Mouse (Mus musculus) liver, embryonic 16.5 days (tissue): ENCODE measurements around the gene Myo16. TPM values are rescaled to one million over a fixed set of nuclear protein-coding genes. Genes with fewer than 3 reads are reported as not detected.

Source experiments
- ATAC-seq: fragments of 200-750 bp; cut with Nextera tagmentation; 2 replicates; pipeline ENCODE4 v1.8.0; 2017; ENCODE audit warnings: low read depth, mild to moderate bottlenecking, moderate number of reproducible peaks, moderate library complexity
- H3K27ac ChIP-seq: fragments of 300-500 bp; sonication (generic); 2 replicates; pipeline ENCODE4 v1.5.1; 2014; ENCODE audit warnings: mild to moderate bottlenecking, low read length
- H3K27me3 ChIP-seq: fragments of 300-500 bp; sonication (generic); 2 replicates; pipeline ENCODE4 v1.6.1; 2014; ENCODE audit warnings: low read depth, low read length, mixed read lengths; ENCODE audit not compliant: control insufficient read depth, insufficient read depth
- H3K36me3 ChIP-seq: fragments of 300-500 bp; sonication (generic); 2 replicates; pipeline ENCODE4 v1.6.1; 2014; ENCODE audit warnings: mild to moderate bottlenecking; ENCODE audit not compliant: control insufficient read depth, insufficient read depth
- H3K4me1 ChIP-seq: fragments of 300-500 bp; sonication (generic); 2 replicates; pipeline ENCODE4 v1.6.1; 2014; ENCODE audit warnings: low read depth, low read length, mixed read lengths; ENCODE audit not compliant: control insufficient read depth
- H3K4me2 ChIP-seq: fragments of 300-500 bp; sonication (generic); 2 replicates; pipeline ENCODE4 v1.6.1; 2014; ENCODE audit warnings: low read depth, low read length, mixed read lengths
- H3K4me3 ChIP-seq: fragments of 300-500 bp; sonication (generic); 2 replicates; pipeline ENCODE4 v1.5.1; 2014; ENCODE audit warnings: low read depth, mild to moderate bottlenecking, low read length
- H3K9ac ChIP-seq: fragments of 300-500 bp; sonication (generic); 2 replicates; pipeline ENCODE4 v1.6.1; 2014; ENCODE audit warnings: low read depth, low read length
- H3K9me3 ChIP-seq: fragments of 300-500 bp; sonication (generic); replicated peaks from 2 replicates; pipeline ENCODE4 v1.6.1; 2016; ENCODE audit warnings: low read length; ENCODE audit not compliant: control insufficient read depth
- WGBS: fragments of 180-500 bp; shearing (Covaris S2); extraction: QIAGEN DNeasy Blood & Tissue Kit; methylation state at CpG from one replicate; pipeline ENCODE4 v1.1.7; 2014; ENCODE audit not compliant: insufficient replicate concordance; 5-methylcytosine and 5-hydroxymethylcytosine counted together
- polyA plus RNA-seq: library from polyadenylated mRNA; unstranded; fragments of >200 nt; fragmentation: Nextera tagmentation; extraction: Ambion mirVana; gene quantifications from 2 replicates; pipeline ENCODE4 v1.2.1, GENCODE M21; 2015

The Myo16 gene
- polyA plus RNA-seq: 0.02 TPM in 1 of 2 replicates, not detected in the other

DNA sequence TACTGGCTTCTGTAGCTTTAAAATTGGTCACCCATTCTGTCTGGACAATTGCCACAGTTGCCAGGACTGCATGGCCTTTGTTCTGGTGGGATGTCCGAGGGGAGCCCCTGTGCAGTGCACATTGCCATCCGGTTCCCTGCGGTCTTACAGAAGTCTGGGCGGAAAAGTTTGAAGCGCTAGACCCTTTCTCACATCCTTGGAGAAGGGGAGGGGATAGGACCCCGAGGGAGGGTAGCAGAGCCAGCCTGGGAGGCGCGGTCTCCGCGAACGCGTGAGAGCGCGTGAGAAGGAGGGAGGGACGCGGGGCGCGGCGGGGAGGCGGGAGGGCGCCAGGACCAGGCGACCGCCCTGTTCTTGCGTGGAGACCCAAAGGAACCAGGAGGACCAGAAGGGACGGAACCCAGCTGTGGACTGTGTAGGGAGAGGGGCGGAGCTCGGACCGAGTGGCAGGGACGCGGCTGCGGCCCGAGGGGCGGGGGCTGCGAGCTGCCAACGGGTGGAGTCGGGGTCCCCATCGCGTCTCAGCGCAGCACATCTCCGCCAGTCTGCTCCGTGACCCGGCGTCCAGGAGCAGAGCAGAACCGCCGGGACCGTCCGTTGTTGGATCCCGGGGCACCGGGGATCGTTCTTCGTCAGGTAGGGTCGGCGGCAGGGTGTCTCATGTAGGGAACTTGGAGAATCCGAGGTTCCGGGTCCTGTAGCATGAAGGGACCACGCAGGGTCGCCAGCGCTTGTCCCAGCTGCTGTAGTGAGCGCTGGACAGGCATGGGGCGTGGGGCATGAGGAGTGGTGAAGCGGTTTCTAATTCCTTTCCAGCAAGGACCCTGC, at the start of gene Myo16:
Myo16 (plus strand) TSS at position 301 of the 828 bp plus-strand sequence.
- H3K36me3 ChIP-seq: no peaks in the 10 kb centered on the region
- H3K9ac ChIP-seq: no peak within 1 kb of the TSS
- H3K4me3 ChIP-seq: peak within 1 kb of the TSS; percentile 35
- H3K27me3 ChIP-seq: peaks cover 16% of the 10 kb centered on the region
- no peaks in the 10 kb centered on the region for H3K4me1 ChIP-seq
- H3K9me3 ChIP-seq: no peaks in the 10 kb centered on the region
- 3% methylated on average over 58 of the region's 61 CpGs for WGBS
- ATAC-seq: no peak
- no peak within 1 kb of the TSS for H3K27ac ChIP-seq
- peak within 1 kb of the TSS; percentile 44 for H3K4me2 ChIP-seq

DNA sequence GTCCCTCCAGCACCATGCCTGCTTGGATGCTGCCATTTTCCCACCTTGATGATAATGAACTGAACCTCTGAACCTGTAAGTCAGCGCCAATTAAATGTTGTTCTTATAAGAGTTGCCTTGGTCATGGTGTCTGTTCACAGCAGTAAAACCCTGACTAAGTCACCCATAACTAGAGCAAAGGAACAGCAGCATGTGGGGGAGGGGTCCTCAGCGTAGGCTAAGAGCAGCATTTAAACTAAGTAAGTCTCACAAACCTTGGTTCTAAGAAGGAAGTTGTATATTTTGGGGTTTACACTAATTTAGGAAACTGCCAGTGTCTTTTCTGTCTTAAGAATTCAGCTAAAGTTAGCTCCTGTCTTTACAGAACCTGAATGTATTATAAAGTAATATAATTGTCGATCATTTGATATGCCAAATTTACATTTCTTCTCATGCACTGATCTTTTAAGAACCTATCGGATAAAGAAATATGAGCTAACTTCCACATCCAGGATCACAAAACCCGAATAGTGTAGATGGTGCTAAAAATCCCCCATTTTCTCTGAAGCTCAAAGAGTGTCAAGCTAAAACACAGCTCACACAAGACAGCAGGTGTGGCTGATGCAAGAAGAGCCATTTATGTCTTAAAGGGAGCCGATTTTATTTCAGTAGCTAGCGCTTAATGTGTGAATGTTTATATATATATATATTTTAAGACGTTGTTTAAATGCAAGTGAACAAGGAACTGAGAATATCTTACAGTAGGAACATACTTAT, 45.0 kb upstream of the Myo16 start:
- H3K4me1 ChIP-seq: no peaks in the 10 kb centered on the region
- H3K27ac ChIP-seq: no peak overlapping the region
- ATAC-seq: no peak
- H3K4me2 ChIP-seq: no peak overlapping the region
- no peak overlapping the region for H3K9ac ChIP-seq
- H3K27me3 ChIP-seq: no peaks in the 10 kb centered on the region
- H3K36me3 ChIP-seq: no peaks in the 10 kb centered on the region
- H3K9me3 ChIP-seq: no peaks in the 10 kb centered on the region
- 64% methylated on average over 8 of the region's 8 CpGs for WGBS
- no peak overlapping the region for H3K4me3 ChIP-seq

DNA sequence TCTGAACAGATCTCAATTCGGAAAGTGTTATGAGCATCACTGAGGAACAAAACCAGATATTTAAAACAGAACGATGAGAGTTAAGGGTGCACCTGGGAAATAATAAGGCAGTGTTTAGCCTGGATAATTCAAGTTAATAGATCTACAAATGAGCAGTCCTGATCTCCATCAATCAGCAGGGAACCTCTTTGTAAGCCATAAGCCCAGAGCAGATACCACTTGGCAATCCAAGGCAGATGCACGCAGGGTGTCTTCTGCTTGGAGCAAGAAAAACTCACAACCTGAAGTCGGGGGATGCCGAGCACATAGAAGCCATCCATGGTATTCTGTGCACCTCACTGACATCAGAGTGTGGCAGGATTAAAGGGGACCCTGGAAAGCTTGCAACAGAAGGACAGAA, 31.0 kb upstream of the Myo16 start:
- H3K27ac ChIP-seq: no peak overlapping the region
- H3K9me3 ChIP-seq: no peaks in the 10 kb centered on the region
- 75% methylated on average over 5 of the region's 5 CpGs for WGBS
- no peak overlapping the region for H3K9ac ChIP-seq
- no peak overlapping the region for H3K4me3 ChIP-seq
- no peak for ATAC-seq
- no peak overlapping the region for H3K4me2 ChIP-seq
- no peaks in the 10 kb centered on the region for H3K27me3 ChIP-seq
- H3K4me1 ChIP-seq: no peaks in the 10 kb centered on the region
- H3K36me3 ChIP-seq: no peaks in the 10 kb centered on the region

- Histone ChIP-seq H3K9me3 (no peaks in the 10 kb centered on the region), H3K9ac (no peak overlapping the region), H3K4me3 (no peak overlapping the region), H3K27me3 (no peaks in the 10 kb centered on the region), H3K4me1 (no peaks in the 10 kb centered on the region), H3K4me2 (no peak overlapping the region), H3K27ac (no peak overlapping the region), H3K36me3 (no peaks in the 10 kb centered on the region)
- 65% methylated on average over 2 of the region's 2 CpGs for WGBS
- ATAC-seq: no peak
Observed at GRCm38 (mm10) chr8:10123412-10123811, 30.3 kb upstream of the Myo16 start.

DNA sequence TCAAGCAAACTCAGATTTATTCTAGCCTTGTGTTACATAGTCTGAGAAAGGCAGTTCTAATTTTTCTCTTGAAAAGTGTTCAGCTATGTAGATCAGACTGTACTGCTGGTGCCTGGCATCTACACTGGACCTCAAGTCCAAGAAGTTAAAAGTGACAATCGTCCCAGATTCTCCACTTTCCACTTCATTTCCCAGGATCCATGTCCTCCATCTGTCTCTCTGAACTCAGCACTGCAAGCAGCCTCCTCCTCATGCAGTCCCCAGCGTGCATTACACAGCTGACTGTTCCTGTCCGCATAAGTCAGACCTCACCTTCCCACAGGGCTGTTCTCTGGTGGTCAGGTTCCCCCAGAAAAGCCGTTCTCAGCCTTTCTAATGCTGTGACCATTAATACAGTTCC, 28.0 kb upstream of the Myo16 start:
- Histone ChIP-seq H3K36me3 (no peaks in the 10 kb centered on the region), H3K4me2 (no peak overlapping the region), H3K4me3 (no peak overlapping the region), H3K27me3 (no peaks in the 10 kb centered on the region), H3K27ac (no peak overlapping the region), H3K9ac (no peak overlapping the region), H3K9me3 (no peaks in the 10 kb centered on the region), H3K4me1 (no peaks in the 10 kb centered on the region)
- WGBS: 52% methylated on average over 4 of the region's 4 CpGs
- ATAC-seq: no peak

DNA sequence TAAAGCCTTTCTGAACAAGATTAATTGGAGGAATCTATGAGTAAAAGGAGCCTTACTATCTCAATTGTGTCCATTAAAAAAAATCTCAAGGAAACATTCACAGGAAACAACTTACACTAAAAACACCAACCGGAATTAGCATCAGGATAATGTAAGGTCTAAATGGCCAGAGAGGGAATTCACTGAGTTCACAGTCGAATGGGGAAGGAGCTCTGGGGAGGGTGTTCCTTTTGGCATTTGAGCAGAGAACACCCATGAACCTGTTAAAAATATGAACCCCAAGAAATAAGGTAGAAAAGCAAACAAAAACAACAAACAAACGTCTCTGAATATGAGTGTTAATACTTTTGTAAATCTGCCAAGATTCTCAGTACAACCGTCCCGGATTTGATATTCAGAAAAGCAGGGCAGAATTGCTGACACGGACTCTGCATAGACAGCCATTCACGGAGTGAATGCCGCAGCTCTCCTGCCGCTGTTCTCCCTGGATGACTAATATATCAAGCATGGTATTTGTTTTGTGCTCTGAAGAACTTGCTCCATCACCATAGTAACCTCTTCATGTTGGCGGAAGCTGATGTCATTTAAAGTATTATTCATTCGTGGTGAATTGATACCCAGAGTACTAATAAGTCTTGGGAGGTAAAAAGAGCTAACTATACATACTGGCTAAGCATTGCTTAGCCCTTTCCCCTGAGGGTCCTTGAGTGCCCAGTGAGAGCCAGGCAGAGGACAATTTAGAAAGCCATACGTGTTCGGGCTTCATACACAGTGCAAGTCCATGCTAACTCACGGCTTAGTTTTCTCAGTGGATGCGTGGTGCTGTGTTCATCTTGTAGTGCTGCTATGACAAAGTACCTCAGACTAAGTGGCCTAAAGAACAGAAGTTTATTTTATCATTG, 22.9 kb upstream of the Myo16 start:
- WGBS: 64% methylated on average over 15 of the region's 15 CpGs
- Histone ChIP-seq H3K4me1 (no peaks in the 10 kb centered on the region), H3K27me3 (no peaks in the 10 kb centered on the region), H3K4me2 (no peak overlapping the region), H3K9me3 (no peaks in the 10 kb centered on the region), H3K27ac (no peak overlapping the region), H3K4me3 (no peak overlapping the region), H3K36me3 (no peaks in the 10 kb centered on the region), H3K9ac (no peak overlapping the region)
- no peak for ATAC-seq

- Histone ChIP-seq H3K27ac (no peak overlapping the region), H3K9ac (no peak overlapping the region), H3K27me3 (no peaks in the 10 kb centered on the region), H3K4me3 (no peak overlapping the region), H3K4me1 (no peaks in the 10 kb centered on the region), H3K4me2 (no peak overlapping the region), H3K36me3 (no peaks in the 10 kb centered on the region), H3K9me3 (no peaks in the 10 kb centered on the region)
- 17% methylated on average over 8 of the region's 8 CpGs for WGBS
- no peak for ATAC-seq
Observed at GRCm38 (mm10) chr8:10139536-10139935, 14.2 kb upstream of the Myo16 start.

DNA sequence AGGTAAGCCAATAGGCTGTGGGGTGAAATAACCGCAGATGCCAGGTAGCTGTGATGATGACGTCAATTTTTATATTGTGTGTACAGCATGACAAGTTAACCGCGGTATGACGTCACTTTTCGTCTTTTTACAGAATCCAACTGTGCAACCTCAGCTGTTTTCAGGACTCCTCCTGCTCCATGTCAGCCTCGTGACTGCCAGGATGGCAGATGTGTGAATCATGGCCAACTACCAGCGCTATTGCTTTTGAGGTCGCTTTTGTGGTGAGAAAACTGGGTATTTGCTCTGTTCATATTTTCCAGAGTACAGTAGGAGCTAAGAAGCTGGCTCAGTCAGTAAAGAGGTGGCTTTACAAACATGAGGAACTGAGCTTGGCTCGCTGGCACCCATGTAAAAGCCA, 9.8 kb upstream of the Myo16 start:
- WGBS: 70% methylated on average over 10 of the region's 10 CpGs
- H3K4me2 ChIP-seq: no peak overlapping the region

More for the DNA sequence above, 9.8 kb upstream of the Myo16 start:
- no peak overlapping the region for H3K4me3 ChIP-seq
- no peaks in the 10 kb centered on the region for H3K9me3 ChIP-seq
- H3K4me1 ChIP-seq: no peaks in the 10 kb centered on the region
- no peak overlapping the region for H3K9ac ChIP-seq
- no peaks in the 10 kb centered on the region for H3K36me3 ChIP-seq
- H3K27me3 ChIP-seq: no peaks in the 10 kb centered on the region
- ATAC-seq: no peak
- H3K27ac ChIP-seq: no peak overlapping the region
